In the genomic region with DNA sequence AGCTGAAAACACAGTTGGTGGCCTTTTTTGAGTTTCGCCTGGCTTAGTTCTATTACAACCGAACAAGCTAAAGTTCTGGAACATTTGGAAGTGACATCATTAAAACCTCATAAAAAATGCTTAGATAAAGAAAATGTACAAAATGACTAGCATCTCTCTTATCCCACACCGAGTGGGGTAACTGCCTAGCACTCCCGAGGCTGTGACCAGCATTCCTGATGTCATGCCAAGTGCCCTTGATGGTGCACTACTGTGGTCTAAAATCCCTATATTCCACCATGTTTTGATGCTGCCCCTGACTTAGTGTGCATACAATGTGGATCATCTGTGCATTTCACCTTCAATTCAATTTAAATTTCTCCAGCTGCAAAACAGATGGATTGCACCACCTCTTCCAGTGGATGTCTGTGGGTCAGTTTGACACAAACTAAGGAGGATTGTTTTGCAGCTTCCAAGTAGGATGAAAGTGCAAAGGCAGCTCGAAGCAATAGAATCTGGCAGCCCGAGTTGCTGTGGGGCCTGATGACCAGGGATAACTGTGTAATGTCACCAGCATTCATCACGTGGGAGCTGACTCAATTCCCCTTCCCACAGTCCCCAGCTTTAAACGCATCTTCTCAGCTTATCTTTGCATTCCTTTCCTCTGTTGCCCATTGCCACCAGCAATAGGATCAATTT, we compare ENCODE assay signal across 18 mouse cellular contexts. TPM values are rescaled to one million over a fixed set of nuclear protein-coding genes. Genes with fewer than 3 reads are reported as not detected.
DNase-seq lines count a peak whose midpoint lies in the region; ATAC-seq and TF ChIP-seq lines count a peak whose summit lies in the region.
"Had no signal": no experiment of that assay in that cellular context is flagged by ENCODE, and none has a peak within 500 bp of the region (broad histone marks: within the 10 kb centered on the region; RNA-seq: fewer than 3 reads in every experiment).

No protein-coding gene starts in this region.

- no peak overlapping the region for H3K9ac ChIP-seq in heart, embryonic 13.5 days
- no peak overlapping the region for H3K9ac ChIP-seq in lung, embryonic 16.5 days (ENCODE audit: low read length)
- H3K9ac ChIP-seq in embryonic facial prominence, embryonic 12.5 days: no peak overlapping the region
- no peak overlapping the region for H3K9ac ChIP-seq in limb, embryonic 15.5 days
- H3K9ac ChIP-seq: intestine, embryonic 15.5 days; liver, embryonic 13.5 days had no signal

- H3K4me2 ChIP-seq in heart, embryonic 13.5 days: no peak overlapping the region
- no peak overlapping the region for H3K4me2 ChIP-seq in lung, embryonic 16.5 days (ENCODE audit: low read depth, low read length)
- no peak overlapping the region for H3K4me2 ChIP-seq in embryonic facial prominence, embryonic 12.5 days (replicated peaks)
- no peak overlapping the region for H3K4me2 ChIP-seq in limb, embryonic 15.5 days
- H3K4me2 ChIP-seq: intestine, embryonic 15.5 days; liver, embryonic 13.5 days had no signal

- TF ChIP-seq CTCF in lung, adult 2 months (IDR thresholded peaks at IDR 0.05; ENCODE audit: insufficient read depth, low read length): no peak

- H3K4me3 ChIP-seq in heart, embryonic 13.5 days: no peak overlapping the region
- H3K4me3 ChIP-seq in lung, embryonic 16.5 days (ENCODE audit: low read length): no peak overlapping the region
- H3K4me3 ChIP-seq in lung, adult 2 months (replicated peaks; ENCODE audit: extremely low read depth, low read depth, low read length): no peak overlapping the region
- H3K4me3 ChIP-seq in embryonic facial prominence, embryonic 12.5 days: no peak overlapping the region
- H3K4me3 ChIP-seq in limb, embryonic 15.5 days: no peak overlapping the region
- H3K4me3 ChIP-seq: hindbrain, embryonic 10.5 days; intestine, embryonic 15.5 days; liver, embryonic 13.5 days had no signal

- no peaks in the 10 kb centered on the region for H3K27me3 ChIP-seq in heart, embryonic 13.5 days (replicated peaks)
- H3K27me3 ChIP-seq in lung, embryonic 16.5 days (ENCODE audit: control insufficient read depth, insufficient read depth, low read depth, low read length): no peaks in the 10 kb centered on the region
- H3K27me3 ChIP-seq in embryonic facial prominence, embryonic 12.5 days: no peaks in the 10 kb centered on the region
- no peaks in the 10 kb centered on the region for H3K27me3 ChIP-seq in limb, embryonic 15.5 days
- H3K27me3 ChIP-seq: intestine, embryonic 15.5 days; liver, embryonic 13.5 days had no signal

- TF ChIP-seq POLR2A in lung, adult 2 months (IDR thresholded peaks at IDR 0.05; ENCODE audit: borderline replicate concordance, extremely low read depth, low read depth, low read length): no peak

- peak overlapping the region; percentile 51 for H3K27ac ChIP-seq in heart, embryonic 13.5 days (replicated peaks)
- H3K27ac ChIP-seq in lung, embryonic 16.5 days (ENCODE audit: low read length): peak overlapping the region; percentile 25; the same call in 1 of the 2 replicates
- H3K27ac ChIP-seq in embryonic facial prominence, embryonic 12.5 days: 0 out of 2 replicates have a peak overlapping the region, but pooled peaks have one; percentile 1
- H3K27ac ChIP-seq in limb, embryonic 15.5 days: peak overlapping the region; percentile 59
- H3K27ac ChIP-seq: intestine, embryonic 15.5 days; macrophage had no signal

- no peak for ATAC-seq in heart, embryonic 13.5 days (ENCODE audit: extremely low read depth, insufficient number of reproducible peaks, low FRiP score, low TSS enrichment)
- ATAC-seq in lung, embryonic 16.5 days (ENCODE audit: low read depth): peak; percentile 58; the same call in 1 of the 2 replicates
- ATAC-seq in embryonic facial prominence, embryonic 12.5 days (ENCODE audit: insufficient number of reproducible peaks, insufficient read depth, low FRiP score, low TSS enrichment): no peak
- ATAC-seq in limb, embryonic 15.5 days (ENCODE audit: insufficient number of reproducible peaks, low FRiP score, low TSS enrichment, low read depth): no peak
- ATAC-seq: forebrain, embryonic 16.5 days; intestine, embryonic 15.5 days had no signal

- WGBS in heart, embryonic 13.5 days: 41% methylated on average over 8 of the region's 8 CpGs
- WGBS in lung, embryonic 16.5 days: 46% methylated on average over 8 of the region's 8 CpGs
- 68% methylated on average over 8 of the region's 8 CpGs for WGBS in lung, adult 2 months
- WGBS in embryonic facial prominence, embryonic 12.5 days: 47% methylated on average over 8 of the region's 8 CpGs
- WGBS in limb, embryonic 15.5 days: 50% methylated on average over 8 of the region's 8 CpGs

- DNase-seq in heart, adult 9 months (ENCODE audit: low spot score in 2 of 2): no peak
- DNase-seq in lung, adult 2 months: no peak
- no peak for DNase-seq in ovary, adult 18-20 months (ENCODE audit: low spot score)
- DNase-seq in left cerebral cortex, adult 11 months (ENCODE audit: low spot score): no peak
- DNase-seq: adrenal gland, postnatal 25 days; cerebellum, postnatal 14 days; gastrocnemius, postnatal 10 days; liver, embryonic 13.5 days; midbrain, embryonic 14.5 days; right cerebral cortex, postnatal 4 days had no signal

- no peaks in the 10 kb centered on the region for H3K36me3 ChIP-seq in heart, embryonic 13.5 days
- H3K36me3 ChIP-seq in lung, embryonic 16.5 days (ENCODE audit: control insufficient read depth, insufficient read depth, low read length): peaks cover 2% of the 10 kb centered on the region; the same call in 1 of the 2 replicates
- H3K36me3 ChIP-seq in embryonic facial prominence, embryonic 12.5 days: no peaks in the 10 kb centered on the region
- H3K36me3 ChIP-seq in limb, embryonic 15.5 days: 0 out of 2 replicates have a peak, but pooled peaks cover 3% of the 10 kb centered on the region
- H3K36me3 ChIP-seq: hindbrain, embryonic 10.5 days; intestine, embryonic 15.5 days; liver, embryonic 13.5 days had no signal

- no peaks in the 10 kb centered on the region for H3K9me3 ChIP-seq in heart, embryonic 13.5 days
- H3K9me3 ChIP-seq in lung, embryonic 16.5 days (ENCODE audit: control insufficient read depth, low read length): no peaks in the 10 kb centered on the region
- no peaks in the 10 kb centered on the region for H3K9me3 ChIP-seq in embryonic facial prominence, embryonic 12.5 days
- H3K9me3 ChIP-seq in limb, embryonic 15.5 days: no peaks in the 10 kb centered on the region
- H3K9me3 ChIP-seq: hindbrain, embryonic 10.5 days; intestine, embryonic 15.5 days; liver, embryonic 13.5 days had no signal

- peaks cover 18% of the 10 kb centered on the region for H3K4me1 ChIP-seq in heart, embryonic 13.5 days
- peaks cover 12% of the 10 kb centered on the region for H3K4me1 ChIP-seq in lung, embryonic 16.5 days (replicated peaks; ENCODE audit: control insufficient read depth, insufficient read depth, low read length)
- H3K4me1 ChIP-seq in lung, adult 2 months (ENCODE audit: control insufficient read depth, insufficient read depth, low read length): peaks cover 3% of the 10 kb centered on the region
- peaks cover 29% of the 10 kb centered on the region for H3K4me1 ChIP-seq in embryonic facial prominence, embryonic 12.5 days
- peaks cover 13% of the 10 kb centered on the region for H3K4me1 ChIP-seq in limb, embryonic 15.5 days
- H3K4me1 ChIP-seq: intestine, embryonic 15.5 days; liver, embryonic 13.5 days had no signal

RNA-seq across cellular contexts. Expression of a gene that starts 33.2 kb away (rescaled TPM):
- polyA plus RNA-seq in heart, embryonic 13.5 days (2015; fragmentation: Nextera tagmentation; extraction: Ambion mirVana): 5.8 and 6.0 TPM in 2 replicates
- polyA plus RNA-seq in lung, embryonic 16.5 days (2015; fragmentation: Nextera tagmentation; extraction: Ambion mirVana): 21.9 and 22.1 TPM in 2 replicates
- 23.2 and 29.4 TPM in 2 replicates for polyA plus RNA-seq in lung, adult 2 months (2012; rRNA removed)
- polyA plus RNA-seq in embryonic facial prominence, embryonic 12.5 days (2016; fragmentation: Nextera tagmentation; extraction: Ambion mirVana): 34.7 and 35.9 TPM in 2 replicates
- 42.0 and 43.1 TPM in 2 replicates for polyA plus RNA-seq in limb, embryonic 15.5 days (2015; fragmentation: Nextera tagmentation; extraction: Ambion mirVana)

Comparison
In these comparisons a context has a peak if more than half of its experiments do, and no peak if none do; other contexts are left out.
1. H3K27ac ChIP-seq: peak in every context shown above with its lines; median percentile 59 in limb, embryonic 15.5 days; 51 in heart, embryonic 13.5 days; 25 in lung, embryonic 16.5 days; 1 in embryonic facial prominence, embryonic 12.5 days.